Mouse (Mus musculus) right cerebral cortex, postnatal 14 days (tissue): ENCODE data around the gene Cops7a.

Source experiments
- DNase-seq: peaks from one replicate; pipeline ENCODE4 v3.0.0; 2022

The Cops7a gene

DNA sequence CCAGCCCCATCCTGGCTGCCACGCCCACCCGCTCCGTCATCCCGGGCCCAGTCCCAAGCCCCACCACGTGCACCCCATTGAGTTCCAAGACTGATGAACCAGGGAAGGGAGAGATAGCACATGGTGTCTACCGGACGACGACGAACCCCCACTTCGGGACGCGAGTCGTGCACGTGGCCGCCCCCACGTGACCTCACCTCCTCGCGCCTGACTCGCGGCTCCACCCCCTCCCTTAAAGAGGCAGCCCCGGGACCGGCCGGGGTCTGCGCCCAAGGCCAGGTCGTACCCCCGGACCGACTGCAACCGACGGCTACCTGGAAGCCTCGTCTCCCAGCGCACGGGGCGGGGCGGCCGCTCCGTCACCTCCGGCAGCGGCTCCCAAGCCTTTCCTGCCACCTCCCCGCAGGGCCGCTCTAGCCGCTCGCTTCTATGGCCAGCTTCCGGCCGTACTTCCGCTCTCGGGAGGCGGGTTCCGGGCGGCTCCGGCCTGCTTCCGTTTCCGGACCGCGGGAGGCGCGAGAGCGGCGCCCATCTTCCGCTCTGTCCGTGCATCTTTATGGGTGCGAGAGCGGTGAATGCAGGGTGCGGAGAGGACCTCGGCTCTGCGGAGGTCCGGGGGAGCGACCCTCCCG is at the start of gene Cops7a:
Cops7a (minus strand) TSS at position 451 of the 632 bp plus-strand sequence.
- peak; percentile 96 for DNase-seq

DNA sequence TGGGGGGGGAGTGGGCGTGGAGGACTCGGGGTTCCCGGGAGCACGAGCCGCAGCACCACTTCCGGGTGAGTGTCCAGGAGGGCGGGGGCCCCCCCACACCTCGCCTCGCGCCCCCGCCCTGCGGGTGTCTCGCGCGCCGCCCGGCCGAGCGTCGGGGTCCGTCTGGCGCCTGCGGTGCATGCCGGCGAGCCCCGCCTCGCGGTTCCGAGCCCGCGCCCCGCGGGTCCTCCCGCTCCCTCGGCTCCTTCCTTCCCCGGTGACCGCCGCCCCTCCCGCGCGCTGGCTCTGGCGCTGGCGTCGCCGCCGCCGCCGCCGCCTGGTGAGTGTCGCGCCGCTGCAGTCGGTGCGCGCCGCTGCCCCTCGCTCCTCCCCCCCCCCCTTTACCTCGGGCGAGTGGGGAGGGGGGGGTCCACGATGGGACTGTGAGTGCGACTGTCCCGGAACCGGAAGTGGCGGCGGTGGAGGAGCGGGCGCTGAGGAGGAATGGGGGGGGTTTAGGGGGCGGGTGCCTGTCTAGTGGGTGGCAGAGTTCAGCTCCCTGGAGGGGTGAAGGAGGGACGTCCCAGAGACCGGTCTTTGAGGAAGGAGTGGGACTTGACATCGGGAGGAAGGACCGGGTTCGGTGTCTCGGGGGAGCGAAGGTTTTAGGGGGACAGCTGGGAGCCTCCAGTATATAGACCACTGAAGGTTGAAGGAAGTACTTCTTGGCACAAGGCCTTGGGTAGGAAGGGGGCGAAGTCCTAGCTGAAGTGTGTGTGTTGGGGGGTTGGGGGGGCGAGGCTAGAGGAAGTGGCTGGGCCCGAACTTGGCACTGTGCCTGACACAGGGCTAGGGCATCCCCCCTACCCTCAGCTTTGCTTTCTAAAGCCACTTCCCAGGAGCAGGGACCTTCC is 44.1 kb upstream of the Cops7a start:
- peak; percentile 76 for DNase-seq

DNA sequence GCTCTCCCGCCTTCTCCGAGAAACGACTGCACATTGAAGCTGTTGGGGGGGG is 43.6 kb upstream of the Cops7a start, which contains the start of gene Zfp384:
Zfp384 (plus strand) TSS at position 17 of the 52 bp plus-strand sequence.
- no peak for DNase-seq

DNA sequence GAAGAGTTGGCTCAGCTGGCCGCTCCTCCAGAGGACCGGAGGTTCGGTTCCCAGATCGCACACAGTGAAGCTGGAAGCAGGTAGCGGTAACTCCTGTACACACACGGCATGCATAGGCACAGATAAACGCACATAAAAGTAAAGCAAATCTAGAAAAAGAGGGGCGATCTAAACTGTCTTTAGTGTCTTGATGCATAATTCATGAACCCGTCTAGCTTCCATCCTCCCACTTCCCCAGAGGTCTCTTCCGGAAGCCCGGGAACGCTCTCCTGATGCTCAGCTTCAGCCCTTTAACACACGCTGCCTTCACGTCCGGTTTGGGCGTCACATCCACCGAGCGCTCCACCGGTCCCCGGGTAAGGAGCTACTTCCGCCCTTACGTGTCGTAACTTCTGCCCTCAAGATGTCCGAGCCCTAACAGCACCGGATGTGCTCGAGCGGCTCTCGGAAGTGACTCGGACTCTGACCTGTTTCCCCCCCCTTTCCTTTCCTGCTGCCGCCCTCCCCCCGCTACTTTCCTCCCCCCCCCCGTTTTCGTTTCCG is 43.3 kb upstream of the Cops7a start:
- DNase-seq = peak; percentile 96

DNA sequence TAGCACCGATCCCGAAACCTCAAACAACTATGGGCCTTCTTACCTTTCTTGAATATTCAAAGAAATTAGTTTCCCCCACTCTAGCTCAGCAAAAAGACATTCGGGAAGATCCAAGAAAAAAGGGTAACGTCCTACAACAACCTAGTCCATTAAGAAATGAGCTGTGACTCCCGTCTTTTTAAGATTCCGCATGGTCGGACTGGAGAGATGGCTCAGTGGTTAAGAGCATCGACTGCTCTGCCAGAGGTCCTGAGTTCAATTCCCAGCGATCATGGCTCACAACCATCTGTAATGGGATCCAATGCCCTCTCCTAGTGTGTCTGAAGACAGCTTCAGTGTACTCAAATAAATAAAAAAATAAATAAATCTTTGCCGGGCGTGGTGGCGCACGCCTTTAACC is 42.7 kb upstream of the Cops7a start:
- no peak for DNase-seq

DNA sequence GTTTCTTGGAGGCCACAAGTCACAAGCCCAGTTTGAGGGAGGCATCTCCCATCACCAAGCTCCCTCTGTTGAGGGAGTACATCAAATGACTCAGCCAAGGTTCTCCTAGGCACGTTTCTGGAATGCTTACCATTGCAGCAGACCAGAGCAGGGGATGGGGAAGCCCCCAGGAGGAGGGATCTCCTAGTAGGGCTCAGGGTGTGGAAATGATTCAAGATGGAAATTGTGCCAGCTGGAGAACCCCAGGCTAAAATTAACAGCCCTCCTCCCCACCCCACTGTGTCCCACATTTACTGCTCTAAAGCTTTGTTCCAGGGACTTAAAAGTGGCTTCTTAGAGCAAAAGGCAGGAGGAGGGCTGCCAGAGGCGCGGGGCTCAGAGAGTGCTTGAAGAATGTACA is 39.7 kb upstream of the Cops7a start:
- DNase-seq = peak; percentile 25

DNA sequence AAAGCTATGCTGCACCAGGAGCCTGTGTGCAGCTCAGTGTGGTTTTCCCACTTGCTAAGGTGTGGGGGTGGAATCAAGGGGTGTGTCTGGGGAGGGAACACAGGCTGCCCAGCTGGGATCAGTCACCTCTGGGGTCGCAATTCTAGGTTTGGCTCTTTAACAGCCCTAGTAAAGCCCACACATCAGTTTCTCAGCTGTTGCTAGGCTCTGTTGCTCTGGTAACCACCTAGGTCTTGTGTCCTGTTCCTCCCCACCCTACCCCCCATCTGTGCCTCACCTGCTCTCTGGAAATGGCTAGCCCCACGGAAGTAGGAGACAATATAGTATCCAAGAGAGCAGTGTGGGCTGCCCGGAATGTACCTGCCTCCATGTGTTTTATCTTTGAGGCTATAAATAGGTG is 38.4 kb upstream of the Cops7a start:
- DNase-seq = no peak

DNA sequence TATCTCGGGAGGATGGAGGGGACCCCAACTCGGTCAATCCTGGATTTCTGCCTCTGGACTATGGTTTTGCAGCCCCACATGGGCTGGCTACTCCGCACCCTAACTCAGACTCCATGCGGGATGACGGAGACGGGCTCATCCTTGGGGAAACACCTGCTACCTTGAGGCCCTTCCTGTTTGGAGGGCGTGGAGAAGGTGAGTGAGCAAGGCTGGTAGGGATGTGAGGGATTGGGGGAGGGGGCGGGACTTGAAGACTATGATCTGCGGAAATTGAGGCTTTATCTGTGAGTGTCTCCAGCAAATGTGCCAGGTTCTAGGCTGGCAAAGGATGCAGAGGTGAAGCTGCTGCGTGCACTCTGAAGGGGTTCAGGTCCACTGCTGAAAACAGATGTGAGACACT is 34.2 kb upstream of the Cops7a start:
- DNase-seq = no peak

DNA sequence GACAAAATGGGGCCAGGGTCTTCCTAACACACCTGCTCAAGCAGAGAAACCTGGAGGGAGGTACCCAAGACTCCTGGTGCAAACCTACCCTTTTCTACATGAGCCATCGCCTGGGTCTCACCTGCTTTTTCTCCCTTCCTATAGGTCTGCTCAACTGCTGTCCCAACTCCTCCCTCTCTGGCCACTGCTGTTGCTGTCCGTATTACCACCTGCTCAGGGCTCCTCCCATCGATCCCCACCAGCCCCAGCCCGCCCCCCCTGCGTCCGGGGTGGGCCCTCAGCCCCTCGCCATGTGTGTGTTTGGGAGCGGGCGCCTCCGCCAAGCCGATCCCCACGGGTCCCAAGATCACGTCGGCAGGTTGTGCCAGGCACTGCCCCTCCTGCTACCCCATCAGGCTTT is 33.8 kb upstream of the Cops7a start:
- DNase-seq = no peak

DNA sequence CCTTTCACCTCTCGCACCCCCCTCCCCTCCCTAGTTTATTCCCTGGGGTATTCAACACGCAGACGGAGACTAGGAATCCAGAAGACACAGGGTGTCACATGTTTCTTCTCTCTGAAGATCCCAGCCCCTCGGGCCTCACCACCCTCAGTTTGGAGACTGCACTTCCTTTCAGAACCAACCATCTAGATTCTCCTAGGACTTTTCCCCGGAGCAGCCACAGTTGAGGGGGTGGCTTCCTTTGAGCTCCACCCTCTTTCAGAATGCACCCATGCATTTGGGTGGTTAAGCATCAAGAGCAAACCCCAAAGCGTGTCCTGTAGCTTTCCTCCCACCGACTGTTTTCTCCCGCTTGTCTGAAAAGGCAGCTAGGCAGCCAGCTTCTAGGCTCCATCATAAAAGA is 32.7 kb upstream of the Cops7a start:
- DNase-seq = peak; percentile 50

DNA sequence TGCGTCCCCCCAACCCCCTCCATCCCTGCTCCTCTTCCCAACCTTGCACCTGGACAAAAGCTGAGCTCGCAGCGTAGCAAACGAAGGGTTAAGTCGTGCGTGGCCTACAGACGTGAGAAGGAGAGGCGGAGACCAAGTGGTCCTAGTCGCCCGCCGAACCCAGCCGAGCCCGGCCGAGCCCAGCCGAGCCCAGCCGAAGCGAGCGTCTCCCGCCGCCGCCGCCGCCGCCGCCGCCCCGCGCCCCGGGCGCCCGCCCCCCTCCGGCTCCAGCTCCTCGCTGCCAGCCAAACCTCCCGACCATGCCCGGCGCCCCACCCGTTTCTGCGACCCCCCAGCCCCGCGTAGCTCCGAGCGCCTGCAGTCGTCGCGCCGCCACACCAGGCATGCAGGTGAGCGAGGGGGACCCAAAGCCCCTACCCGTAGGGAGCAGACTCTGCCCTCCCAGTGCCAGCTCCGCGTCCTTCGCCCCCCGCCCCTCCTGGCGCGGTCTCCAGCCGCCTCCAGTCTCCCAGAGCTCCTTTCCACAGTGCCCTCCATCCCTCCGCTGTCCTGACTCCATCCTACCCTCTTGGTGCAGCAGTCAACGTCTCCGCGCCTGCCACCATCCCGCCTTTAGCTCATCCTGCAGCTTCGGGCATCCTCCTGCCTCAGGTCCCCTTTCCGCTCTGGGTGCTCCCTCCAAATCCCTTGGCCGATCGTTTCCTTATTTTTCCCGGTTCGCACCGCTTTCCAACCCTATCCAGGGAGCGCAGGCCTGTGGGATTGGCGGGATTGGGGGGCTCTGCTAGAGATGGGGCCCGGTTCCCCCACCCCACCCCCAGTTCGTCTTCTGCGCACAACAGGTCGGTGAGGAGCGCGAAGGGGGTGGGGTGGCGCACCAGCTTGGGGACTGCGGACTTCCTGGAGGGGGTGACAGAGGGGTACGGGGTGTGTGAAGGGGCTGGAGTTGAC is 31.5 kb upstream of the Cops7a start, which contains the start of gene Pianp:
Pianp (plus strand) TSS at position 144 of the 951 bp plus-strand sequence.
- DNase-seq = peak; percentile 90

DNA sequence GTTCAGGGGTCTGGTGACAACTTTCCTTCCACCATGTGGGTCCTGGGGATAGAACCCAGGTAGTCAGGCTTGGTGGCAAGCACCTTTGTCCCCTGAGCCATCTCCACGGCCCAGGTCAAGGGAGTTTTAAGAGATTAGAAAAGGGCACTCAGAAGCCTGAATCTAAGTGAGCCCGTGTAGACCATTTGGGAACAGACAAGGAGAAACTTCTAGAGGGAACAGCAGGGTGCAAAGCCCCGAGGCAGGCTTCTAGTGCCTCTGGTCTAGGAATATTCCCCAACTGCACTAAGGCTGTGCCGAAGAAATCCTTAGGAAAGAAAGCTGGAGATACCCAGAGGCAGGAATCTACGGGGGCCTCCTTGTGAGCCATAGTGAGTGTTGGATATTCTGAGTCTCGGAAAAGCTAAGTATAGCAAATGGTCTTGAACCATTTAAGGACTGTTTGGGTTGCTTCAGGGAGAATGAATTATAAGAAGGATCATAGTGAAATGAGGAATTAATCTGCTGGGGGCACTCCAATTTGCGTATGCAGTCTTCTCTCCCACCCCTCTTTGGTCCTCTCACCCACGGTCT is 30.6 kb upstream of the Cops7a start:
- DNase-seq = no peak

DNA sequence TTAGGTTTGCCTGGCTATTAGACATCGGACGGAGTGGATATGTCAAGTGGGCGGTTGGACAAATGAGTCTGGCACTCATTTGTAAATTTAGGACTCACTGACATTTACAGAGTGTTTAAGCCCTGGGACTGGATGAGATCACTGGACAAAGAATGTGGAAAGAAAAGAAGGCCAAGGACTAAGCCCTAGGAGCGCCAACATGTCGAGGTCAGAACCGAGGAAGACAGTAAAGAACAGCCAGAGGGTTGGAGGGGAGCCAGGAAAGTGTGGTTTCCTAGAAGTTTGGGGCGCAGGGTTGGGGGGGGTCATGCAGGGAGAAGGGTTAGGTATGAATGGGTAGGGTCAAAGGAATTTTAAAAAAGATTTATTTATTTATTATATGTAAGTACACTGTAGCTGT is 29.9 kb upstream of the Cops7a start:
- no peak for DNase-seq

DNA sequence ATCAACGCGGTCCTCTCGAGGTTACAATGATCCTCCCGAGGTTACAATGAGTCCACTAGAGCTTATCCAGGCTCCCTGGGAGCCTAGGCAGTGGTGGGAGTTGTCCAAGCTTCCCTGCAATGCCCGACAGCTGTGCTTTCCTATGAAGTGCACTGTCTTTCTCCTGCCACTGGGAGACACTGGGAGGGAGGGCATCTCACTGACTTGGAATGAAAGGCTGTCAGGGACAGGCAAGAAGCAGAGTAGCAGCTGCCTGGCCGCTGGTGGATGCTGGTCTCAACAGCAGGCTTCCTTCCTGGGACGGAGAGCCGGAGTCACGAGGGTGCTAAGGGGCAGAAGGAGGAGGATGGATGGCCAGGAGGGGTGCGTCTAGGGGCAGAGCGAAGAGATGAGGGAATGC is 28.5 kb upstream of the Cops7a start:
- DNase-seq = no peak

DNA sequence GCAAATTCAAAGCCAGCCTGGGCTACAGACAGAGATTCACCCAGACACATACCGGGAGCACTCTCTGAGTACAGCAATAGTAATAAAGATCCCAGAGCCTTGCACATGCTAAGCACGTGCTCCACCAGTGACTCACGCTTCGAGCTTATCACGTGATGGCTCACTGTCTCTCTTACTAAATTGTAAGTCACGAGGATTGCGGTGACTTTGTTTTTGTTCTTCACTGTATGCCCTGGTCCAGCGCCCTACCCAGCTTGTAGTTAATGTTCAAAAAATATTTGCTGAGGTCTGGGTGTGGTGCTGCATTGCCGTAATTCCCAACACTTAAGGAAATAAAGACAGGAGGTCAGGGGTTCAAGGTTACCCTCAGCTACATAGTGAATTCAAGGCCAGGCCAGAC is 28.0 kb upstream of the Cops7a start:
- no peak for DNase-seq

DNA sequence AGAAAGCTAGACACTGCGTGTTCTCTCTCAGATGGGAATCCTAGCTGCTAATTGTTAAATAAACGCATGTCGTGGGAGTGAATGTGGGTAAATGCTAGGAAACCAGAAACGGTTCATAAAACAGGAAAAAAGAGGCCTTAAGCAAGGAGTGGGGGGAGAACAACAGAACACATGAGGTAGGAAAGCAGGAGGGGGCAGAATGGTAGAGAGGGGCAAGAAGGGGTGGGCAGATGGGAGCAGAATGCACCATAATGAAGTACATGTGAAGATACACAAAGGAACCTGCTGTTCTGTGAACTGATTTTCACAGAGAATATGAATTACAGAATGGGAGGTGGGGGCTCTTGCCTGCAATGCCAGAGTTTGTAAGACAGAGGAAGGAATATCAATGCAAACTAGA is 26.9 kb upstream of the Cops7a start:
- no peak for DNase-seq

DNA sequence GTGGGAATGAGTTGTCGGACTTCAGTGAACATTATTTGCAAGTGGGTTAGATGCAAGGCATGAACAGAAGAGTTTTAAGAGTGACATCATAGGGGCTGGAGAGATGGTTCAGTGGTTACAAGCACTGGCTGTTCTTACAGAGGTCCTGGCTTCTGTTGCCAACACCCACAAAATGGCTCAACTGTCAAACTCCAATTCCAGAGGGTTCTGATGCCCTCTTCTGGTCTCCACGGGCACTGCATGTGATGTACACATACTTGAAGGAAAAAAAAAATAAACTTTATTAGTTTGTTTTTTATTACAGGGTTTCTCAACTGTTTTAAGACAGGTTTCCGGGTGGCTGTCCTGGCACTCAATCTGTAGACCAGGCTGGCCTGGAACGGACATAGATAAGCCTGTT is 2.4 kb upstream of the Cops7a start:
- peak; percentile 69 for DNase-seq

DNA sequence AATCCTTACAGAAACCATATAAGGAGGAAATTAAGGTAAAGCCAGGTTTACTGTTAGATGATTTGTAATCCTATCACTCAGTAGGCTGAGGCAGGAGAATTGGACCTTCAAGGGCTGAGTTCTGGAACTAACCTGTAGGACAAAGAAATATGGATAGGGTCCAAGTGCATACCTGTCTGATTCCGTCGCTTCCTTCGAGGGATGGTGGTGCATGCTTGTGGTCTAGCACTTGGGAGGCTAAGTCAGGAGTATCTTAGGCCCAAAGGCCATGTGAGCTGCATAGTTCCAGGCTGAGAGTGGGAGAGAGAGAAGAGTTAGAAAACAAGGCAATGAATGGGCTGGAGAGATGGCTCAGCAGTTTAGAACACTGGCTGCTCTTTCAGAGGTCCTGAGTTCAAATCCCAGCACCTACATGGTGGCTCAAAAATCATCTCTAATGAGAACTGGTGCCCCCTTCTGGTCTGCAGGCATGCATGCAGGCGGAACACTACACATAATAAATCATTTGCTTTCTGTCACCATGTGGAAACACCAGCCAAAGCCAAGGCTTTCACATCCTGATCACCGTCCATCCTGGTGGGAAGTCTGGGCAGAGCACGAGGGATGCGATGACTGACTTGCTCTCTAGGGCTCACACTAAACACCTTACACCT is 1.3 kb upstream of the Cops7a start:
- no peak for DNase-seq

DNA sequence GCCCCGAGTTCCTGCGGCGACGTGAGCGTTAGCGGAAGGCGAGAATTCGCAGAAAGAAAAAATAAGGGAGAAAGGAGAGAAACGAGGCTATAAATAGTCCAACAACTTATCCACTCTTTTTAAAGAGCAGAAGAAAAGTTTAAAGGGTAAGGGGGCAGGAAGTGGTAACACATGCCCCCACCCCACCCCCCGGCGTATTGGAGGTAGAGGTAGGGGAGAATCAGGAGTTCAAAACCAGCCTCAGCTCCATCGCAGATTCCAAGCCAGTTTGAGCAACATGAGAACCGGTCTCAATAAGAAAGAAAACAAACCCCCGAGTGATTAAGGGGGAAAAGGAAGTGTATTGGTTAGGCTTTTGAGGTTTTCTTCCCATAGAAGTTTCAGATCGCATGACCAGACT is 409 bp upstream of the Cops7a start:
- no peak for DNase-seq

DNA sequence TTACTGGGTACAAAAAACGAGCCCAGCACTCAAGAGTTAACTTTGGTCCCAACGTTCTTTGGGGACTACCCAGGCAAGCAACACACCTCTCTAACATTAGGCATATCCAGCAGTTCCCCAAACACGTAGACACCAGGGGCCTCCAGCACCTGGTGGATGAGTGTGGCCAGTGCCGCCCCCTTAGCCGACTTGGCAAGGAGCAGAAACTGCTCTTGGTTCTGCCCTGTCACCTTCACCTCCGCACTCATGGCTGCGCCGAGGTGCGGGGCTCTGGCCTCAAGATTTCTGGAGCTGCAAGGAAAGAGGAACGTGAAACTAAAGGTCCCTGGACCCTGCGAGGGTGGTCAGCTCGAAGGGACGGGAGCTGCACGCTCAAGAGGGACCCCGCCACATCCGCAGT is 700 bp downstream of the Cops7a start:
- DNase-seq = no peak

DNA sequence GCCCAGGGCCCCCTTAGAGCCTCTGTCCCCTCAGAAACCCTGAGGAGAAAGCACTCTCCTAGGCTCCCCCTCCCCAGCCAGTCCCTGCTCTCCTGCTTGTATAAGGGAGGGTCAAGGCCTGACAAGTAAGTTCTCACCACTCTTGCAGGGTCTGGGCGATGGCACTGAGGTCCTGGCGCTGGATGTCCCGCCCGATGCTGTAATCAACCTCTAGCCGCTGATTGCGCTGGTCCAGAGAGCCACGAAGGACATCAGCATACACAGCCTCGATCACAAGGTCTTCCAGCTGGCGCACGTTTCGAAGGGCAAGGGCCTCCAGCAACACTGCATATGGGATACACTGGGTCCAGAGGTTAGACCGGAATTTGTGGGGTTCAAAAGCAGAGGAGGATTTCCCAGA is 4.3 kb downstream of the Cops7a start:
- no peak for DNase-seq

DNA sequence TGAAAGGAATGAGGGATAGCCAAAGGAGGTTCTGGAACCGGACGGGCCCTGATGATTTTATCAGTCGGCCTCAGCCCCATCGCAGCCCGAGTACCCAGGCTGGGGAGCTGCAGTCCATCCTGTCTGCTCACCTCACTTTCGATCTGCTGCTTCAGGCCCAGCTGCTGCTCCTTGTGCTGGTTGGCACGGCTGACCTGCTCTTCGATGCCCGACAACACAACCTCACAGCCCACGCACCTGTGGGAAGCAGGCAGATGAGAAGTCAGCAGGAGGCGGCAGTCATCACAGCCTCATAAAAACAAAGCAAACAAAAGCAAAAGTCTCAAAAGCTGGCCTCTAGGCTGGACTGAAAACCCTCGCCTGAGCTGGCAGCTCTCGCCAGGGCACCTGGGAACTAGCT is 5.4 kb downstream of the Cops7a start:
- no peak for DNase-seq

DNA sequence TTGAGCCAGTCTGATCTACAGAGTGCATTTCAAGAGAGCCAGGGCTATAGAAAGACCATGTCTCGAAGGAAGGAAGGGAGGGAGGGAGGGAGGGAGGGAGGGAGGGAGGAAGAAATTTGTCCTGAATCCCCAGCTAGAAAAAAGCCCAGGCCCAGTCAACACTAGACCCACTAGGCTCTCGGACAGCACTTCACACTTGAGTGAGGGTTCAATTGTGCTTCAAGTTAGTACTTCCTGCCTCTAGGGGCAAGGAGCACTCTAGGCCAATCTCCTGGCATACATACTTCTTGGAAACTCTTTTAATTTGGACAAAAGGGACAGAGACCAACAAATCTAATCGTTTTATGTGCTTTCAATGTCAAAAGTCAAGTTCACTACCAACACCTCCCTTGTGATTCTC is 7.2 kb downstream of the Cops7a start:
- DNase-seq = no peak
